Mouse (Mus musculus): ENCODE results near the gene Qrfp.

DNA sequence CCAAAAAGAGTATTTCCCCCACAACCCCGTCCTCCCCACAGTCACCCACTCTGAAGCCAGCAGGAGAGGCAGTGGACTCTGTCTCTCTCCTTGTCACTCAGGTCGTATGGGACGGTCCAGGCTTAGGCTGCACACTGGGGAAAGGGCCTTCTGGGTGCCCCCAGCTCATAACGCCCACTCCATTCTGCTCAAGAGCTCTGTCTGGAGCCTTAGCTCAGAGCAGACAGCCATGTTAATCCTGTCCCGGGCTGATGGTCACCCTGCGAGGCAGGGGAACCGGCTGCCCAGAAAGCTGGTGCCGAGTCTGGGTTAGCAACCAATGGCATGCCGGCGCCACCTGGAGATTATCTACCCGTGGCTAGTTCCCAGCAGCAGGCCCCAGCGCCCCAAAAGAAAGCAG lies 48.1 kb upstream of the Qrfp start:
- TF ChIP-seq CTCF (IDR thresholded peaks at IDR 0.05; ENCODE audit: borderline replicate concordance, insufficient read depth, low read depth, low read length) (no peak), POLR2A (IDR thresholded peaks at IDR 0.05; ENCODE audit: borderline replicate concordance, insufficient read depth, low read length) (no peak)

Measured in cerebellum, adult 2 months (tissue).